Mouse (Mus musculus) kidney, adult 2 months (tissue): ENCODE data around the gene Sec16a. TPM values are rescaled to one million over a fixed set of nuclear protein-coding genes. Genes with fewer than 3 reads are reported as not detected.

Experiments
- DNase-seq: peaks from one replicate; pipeline ENCODE4 v3.0.0; 2021
- H3K27ac ChIP-seq: fragments of 200-500 bp; 2 replicates; pipeline ENCODE4 v1.5.1; 2012; ENCODE audit warnings: low read depth, low read length, control low read depth, inconsistent platforms; ENCODE audit not compliant: insufficient read depth
- H3K27me3 ChIP-seq: fragments of 200-500 bp; replicated peaks from 2 replicates; pipeline ENCODE4 v1.6.1; 2012; ENCODE audit warnings: mild to moderate bottlenecking, moderate library complexity, low read length, inconsistent platforms; ENCODE audit not compliant: control insufficient read depth, insufficient read depth
- H3K36me3 ChIP-seq: fragments of 200-500 bp; 2 replicates; pipeline ENCODE4 v1.6.1; 2012; ENCODE audit warnings: mild to moderate bottlenecking, moderate library complexity, low read length, inconsistent platforms; ENCODE audit not compliant: control insufficient read depth, insufficient read depth
- H3K4me1 ChIP-seq: fragments of 200-500 bp; 2 replicates; pipeline ENCODE4 v1.6.1; 2011; ENCODE audit warnings: low read length; ENCODE audit not compliant: control insufficient read depth, insufficient read depth
- H3K4me3 ChIP-seq: fragments of 200-500 bp; 2 replicates; pipeline ENCODE4 v1.5.1; 2011; ENCODE audit warnings: mild to moderate bottlenecking, low read depth, low read length, control low read depth; ENCODE audit not compliant: insufficient read depth
- CTCF ChIP-seq: fragments of 200-500 bp; conservative IDR thresholded peaks from 2 replicates; pipeline ENCODE4 v1.5.1; 2011; ENCODE audit warnings: low read depth, mild to moderate bottlenecking, control low read depth, low read length, moderate library complexity, mixed read lengths; ENCODE audit not compliant: insufficient read depth, insufficient read length
- POLR2A ChIP-seq: fragments of 200-500 bp; IDR thresholded peaks from one replicate; pipeline ENCODE4 v1.6.1; 2011; ENCODE audit warnings: low read depth, low read length, control low read depth
- WGBS: fragments of 180-500 bp; shearing (Covaris S2); methylation state at CpG from one replicate; pipeline ENCODE4 v1.1.7; 2018; 5-methylcytosine and 5-hydroxymethylcytosine counted together
- polyA plus RNA-seq: library from polyadenylated mRNA; depleted of rRNA; stranded (reverse); fragments of >200 nt; gene quantifications from 2 replicates; pipeline ENCODE4 v1.2.3, GENCODE M21; 2012

Sec16a gene
- polyA plus RNA-seq, 1 experiment, result 71.1 TPM

DNA sequence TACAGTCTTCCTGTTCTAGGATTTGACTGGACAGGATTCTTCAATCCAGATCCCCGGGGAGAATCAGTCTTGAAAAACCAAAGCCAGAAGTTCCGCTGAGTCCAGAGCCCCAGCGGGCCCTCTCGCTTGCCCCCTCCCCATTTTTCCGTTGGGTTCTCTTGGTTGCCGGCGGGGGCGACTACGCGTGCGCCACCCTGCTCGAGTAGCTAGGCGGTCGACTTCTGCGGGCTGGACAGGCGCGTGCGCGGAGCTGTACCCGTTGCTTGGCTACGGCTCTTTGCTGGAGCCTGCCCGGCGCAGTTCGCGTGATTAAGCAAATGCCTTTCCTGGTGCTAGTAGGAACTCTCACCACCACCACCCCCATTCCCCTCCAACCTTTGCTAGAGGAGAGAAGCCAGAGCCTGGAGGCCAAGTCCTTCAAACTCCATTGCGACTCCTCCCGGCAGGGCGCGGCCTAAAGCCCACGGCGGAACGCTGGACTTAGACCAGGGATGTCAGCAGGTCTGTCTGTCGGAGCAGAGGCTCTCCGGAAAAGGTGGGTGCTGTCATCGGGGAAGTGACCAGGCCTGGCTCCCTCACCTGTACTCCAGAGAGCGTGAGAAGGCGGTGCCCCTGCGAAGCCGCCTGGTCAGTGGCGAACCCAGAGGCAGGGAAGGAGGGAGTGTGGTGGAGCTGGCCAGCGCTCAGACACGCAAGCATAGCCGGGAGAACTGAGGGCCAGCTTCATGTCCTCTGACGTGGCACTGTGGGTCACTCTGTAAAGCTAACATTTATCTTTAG, 840 bp upstream of the Sec16a start:
- Histone ChIP-seq H3K36me3 (peaks cover 2% of the 10 kb centered on the region; the same call in 1 of the 2 replicates), H3K4me3 (peak overlapping the region; percentile 63), H3K27ac (peak overlapping the region; percentile 60), H3K27me3 (no peaks in the 10 kb centered on the region), H3K4me1 (peaks cover 12% of the 10 kb centered on the region)
- WGBS, result under 1% methylated on average over 44 of the region's 44 CpGs
- DNase-seq, result peak; percentile 97
- TF ChIP-seq CTCF (0 out of 2 replicates have a peak, but pooled peaks have one; percentile 5), POLR2A (no peak)

DNA sequence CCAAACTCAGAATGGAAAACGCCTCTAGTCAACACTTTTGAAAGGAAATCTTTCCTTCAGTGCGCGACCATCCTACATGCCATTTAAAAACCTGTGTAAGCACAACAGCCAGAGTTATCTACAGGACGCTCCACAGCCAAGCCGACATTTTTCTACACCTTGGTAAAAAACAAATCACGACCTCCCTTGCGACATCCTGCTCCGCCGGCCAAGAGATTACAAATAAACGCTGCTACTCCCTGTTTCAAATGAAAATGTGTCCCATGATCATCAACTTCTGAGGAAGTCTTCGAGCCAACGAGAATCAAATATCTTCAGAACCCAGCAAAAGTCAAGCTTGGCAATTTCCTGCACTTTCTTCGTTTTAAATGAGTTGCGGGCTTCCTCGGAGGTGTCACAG, 648 bp downstream of the Sec16a start:
- no peak for TF ChIP-seq CTCF
- TF ChIP-seq POLR2A, result no peak
- Histone ChIP-seq H3K4me3 (peak overlapping the region; percentile 93), H3K36me3 (peaks cover 4% of the 10 kb centered on the region), H3K4me1 (peaks cover 12% of the 10 kb centered on the region), H3K27ac (peak overlapping the region; percentile 87), H3K27me3 (no peaks in the 10 kb centered on the region)
- DNase-seq, result no peak
- WGBS, result 1% methylated on average over 15 of the region's 15 CpGs

DNA sequence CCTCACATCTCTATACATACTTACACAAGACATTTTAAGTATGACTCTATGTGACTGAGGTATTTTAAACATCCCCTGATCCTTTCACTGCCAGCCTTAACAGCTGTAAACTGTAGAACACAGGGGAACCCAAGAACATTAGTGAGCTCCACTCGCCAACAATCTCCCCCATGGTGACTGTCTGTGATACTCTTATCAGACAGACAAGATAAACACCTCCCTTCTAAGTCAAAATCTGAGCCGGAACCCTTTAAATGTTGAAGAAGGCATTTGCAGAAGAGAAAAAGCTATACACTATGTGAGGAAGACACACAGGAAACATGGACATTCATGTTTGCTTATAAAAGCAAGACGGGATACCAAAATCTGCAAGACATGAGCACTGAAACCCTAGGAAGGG, 1.1 kb downstream of the Sec16a start:
- 18% methylated on average over 3 of the region's 3 CpGs for WGBS
- Histone ChIP-seq H3K36me3 (peaks cover 4% of the 10 kb centered on the region), H3K27me3 (no peaks in the 10 kb centered on the region), H3K4me3 (peak overlapping the region; percentile 93), H3K27ac (no peak overlapping the region), H3K4me1 (peaks cover 12% of the 10 kb centered on the region)
- no peak for TF ChIP-seq CTCF
- no peak for TF ChIP-seq POLR2A
- DNase-seq, result no peak

DNA sequence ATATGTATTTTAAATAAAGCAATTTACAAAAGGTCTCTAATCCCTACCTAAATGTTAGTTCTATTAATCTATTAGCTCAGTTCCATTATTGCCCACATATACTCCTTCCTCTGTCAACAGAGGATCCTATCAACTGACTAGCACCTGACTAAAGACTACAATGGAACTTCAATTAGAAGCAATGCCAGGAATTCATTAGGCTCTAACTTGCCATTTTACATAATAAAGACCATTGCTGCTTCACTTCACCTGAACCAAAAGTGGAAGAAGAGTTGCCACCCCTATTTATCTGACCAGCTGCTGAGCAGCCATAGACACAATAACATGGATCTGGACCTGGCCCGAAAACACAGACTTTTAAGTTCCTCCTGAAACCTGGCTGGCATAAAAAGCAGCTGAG, 2.2 kb downstream of the Sec16a start:
- H3K4me1 ChIP-seq, result peaks cover 12% of the 10 kb centered on the region
- no peaks in the 10 kb centered on the region for H3K27me3 ChIP-seq
- H3K27ac ChIP-seq, result no peak overlapping the region
- WGBS, result 85% methylated on average over 1 of the region's 1 CpGs
- no peak for TF ChIP-seq CTCF
- TF ChIP-seq POLR2A, result no peak
- no peak overlapping the region for H3K4me3 ChIP-seq
- DNase-seq, result no peak
- H3K36me3 ChIP-seq, result peaks cover 4% of the 10 kb centered on the region

DNA sequence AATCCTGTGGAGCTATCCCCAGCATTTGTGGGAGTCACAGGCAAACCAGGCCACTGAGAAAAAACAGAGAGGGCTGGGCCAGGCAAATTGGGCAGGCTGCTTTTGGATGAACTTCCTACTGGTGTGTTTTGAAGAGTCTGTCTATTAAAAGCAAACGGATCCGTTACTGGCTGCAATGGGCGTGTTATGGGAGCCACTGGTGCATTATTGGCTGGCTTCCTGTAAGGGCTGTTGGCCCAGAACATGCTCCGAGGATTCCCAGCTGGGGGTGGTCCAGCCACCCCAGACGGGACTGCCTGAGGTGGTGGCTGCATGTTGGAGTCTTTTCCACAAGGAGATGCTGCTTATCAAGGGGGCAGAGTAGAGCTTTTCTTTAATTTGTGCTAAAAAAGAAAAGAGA, 3.3 kb downstream of the Sec16a start:
- Histone ChIP-seq H3K27me3 (no peaks in the 10 kb centered on the region), H3K27ac (no peak overlapping the region), H3K4me1 (peaks cover 12% of the 10 kb centered on the region), H3K36me3 (peaks cover 4% of the 10 kb centered on the region), H3K4me3 (no peak overlapping the region)
- 45% methylated on average over 5 of the region's 5 CpGs for WGBS
- no peak for DNase-seq
- no peak for TF ChIP-seq POLR2A
- TF ChIP-seq CTCF, result no peak

DNA sequence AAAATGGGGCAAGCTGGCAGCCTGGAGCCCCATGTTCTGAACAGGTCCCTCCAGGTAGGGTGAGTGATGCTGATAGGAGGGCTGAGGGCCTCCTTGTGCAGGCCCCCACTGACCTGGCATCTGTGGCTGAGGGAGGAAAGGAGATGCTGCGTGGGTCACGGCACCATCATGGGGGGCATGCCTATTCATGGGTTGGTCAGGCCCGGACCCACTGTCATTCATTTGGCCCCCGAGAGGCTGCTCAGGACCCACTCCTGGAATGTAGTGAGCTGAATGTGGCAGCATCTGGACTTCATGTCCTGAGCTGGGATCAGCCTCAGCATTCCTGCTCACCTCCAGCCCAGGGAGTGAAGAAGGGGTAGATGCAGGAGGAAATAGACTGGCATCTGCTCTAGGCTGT, 3.8 kb downstream of the Sec16a start:
- Histone ChIP-seq H3K4me1 (peaks cover 10% of the 10 kb centered on the region; the same call in 1 of the 2 replicates), H3K4me3 (no peak overlapping the region), H3K36me3 (peaks cover 4% of the 10 kb centered on the region), H3K27me3 (no peaks in the 10 kb centered on the region), H3K27ac (no peak overlapping the region)
- 91% methylated on average over 4 of the region's 4 CpGs for WGBS
- no peak for DNase-seq
- TF ChIP-seq CTCF (no peak), POLR2A (no peak)

DNA sequence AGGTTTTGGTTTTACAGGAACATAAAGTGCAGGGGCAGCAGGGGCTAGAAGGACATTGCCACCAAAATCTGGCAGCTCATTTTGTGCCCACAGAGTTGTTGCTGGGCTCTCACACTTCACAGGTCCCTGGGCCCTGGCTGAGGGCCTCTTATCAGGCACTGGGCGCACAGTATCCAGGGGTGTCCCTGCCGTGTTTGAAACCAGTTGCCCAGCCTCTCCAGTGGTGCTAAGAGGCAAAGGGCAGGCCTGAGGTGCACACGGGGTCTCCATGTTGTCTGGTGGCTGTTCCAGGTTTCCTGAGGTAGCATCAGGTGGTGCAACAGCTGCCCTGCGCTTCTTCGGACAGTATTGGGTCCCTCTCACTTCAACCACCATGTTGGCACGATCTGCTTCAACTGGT, 5.3 kb downstream of the Sec16a start:
- H3K36me3 ChIP-seq, result peaks cover 4% of the 10 kb centered on the region
- 91% methylated on average over 6 of the region's 6 CpGs for WGBS
- H3K4me3 ChIP-seq, result no peak overlapping the region
- H3K27ac ChIP-seq, result no peak overlapping the region
- no peaks in the 10 kb centered on the region for H3K27me3 ChIP-seq
- no peak for TF ChIP-seq CTCF
- TF ChIP-seq POLR2A, result no peak
- H3K4me1 ChIP-seq, result peaks cover 19% of the 10 kb centered on the region; the same call in 1 of the 2 replicates
- DNase-seq, result no peak
